Mouse (Mus musculus) megakaryocyte-erythroid progenitor cell, adult 5-6 weeks (primary cell): Measurements from ENCODE around the gene Trim33. TPM values are rescaled to one million over a fixed set of nuclear protein-coding genes. Genes with fewer than 3 reads are reported as not detected.

Source experiments
- ATAC-seq: replicated peaks from 2 replicates; pipeline ENCODE4 v1.8.0; 2016; ENCODE audit warnings: mild to moderate bottlenecking, inconsistent platforms; ENCODE audit not compliant: severe bottlenecking, poor library complexity, low FRiP score, low TSS enrichment
- total RNA-seq, 2 experiments: library from RNA; stranded (forward) in 1 of 2; stranded (reverse) in 1 of 2; fragments of 200-1000, 215-1000 nt in 1 of 2; fragments of >200 nt in 1 of 2; fragmentation: Nextera tagmentation in 1 of 2; gene quantifications; 2 replicates each; pipeline ENCODE4 v1.2.3; 2014 to 2017

The Trim33 gene
- total RNA-seq, 2 experiments from 2014 or later: 68.0 to 90.4 TPM

DNA sequence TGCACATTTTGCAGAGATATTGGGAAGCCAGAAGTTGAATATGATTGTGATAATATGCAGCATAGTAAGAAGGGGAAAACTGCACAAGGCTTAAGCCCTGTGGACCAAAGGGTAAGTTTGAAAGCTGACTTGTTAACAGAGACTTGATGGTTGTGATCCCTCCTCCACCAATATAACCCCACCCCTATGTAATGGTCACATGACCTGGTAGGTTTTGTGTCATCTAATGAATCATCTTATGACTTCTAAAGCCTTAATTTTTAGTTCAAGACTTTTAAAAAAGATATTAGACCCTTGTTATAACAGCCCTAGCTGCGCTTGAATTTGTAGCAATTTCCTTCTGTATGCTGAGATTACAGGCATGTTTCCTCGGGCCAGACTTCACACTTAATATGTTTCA, 67.6 kb downstream of the Trim33 start:
- no peak for ATAC-seq

DNA sequence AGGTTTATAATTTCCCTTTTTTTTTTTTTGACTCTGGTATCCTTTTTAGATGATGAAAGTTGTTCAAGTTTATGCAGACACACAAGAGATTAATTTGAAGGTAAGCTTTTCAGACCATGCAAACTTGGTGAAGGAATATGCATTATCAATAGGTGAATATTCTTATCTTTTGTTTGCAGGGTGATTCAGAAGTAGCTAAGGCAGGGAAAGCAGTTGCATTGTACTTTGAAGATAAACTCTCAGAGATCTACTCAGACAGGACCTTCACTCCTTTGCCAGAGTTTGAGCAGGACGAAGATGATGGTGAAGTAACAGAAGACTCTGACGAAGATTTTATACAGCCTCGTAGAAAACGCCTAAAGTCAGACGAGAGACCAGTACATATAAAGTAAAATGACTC, 74.4 kb downstream of the Trim33 start:
- peak; percentile 86 for ATAC-seq

DNA sequence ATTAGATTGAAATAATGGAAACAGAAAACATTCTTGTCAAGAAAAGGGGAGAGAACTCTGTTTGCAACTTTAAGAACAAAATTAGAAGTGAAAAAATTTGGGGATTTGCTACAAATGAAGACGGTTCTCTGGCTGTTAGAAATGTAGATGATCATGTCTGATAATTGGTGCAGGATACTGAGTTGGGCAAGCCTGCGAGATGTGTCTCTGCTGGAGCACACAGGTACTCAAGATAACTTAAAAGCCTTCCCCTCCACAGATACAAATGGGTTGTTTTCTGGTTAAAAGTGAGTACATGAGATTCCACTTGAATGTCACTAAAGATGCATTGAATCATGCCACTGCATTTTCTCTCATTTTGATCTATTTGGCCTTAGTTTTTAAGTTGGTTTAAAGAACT, 74.9 kb downstream of the Trim33 start:
- 0 out of 2 replicates have a peak, but pooled peaks have one; percentile 45 for ATAC-seq

DNA sequence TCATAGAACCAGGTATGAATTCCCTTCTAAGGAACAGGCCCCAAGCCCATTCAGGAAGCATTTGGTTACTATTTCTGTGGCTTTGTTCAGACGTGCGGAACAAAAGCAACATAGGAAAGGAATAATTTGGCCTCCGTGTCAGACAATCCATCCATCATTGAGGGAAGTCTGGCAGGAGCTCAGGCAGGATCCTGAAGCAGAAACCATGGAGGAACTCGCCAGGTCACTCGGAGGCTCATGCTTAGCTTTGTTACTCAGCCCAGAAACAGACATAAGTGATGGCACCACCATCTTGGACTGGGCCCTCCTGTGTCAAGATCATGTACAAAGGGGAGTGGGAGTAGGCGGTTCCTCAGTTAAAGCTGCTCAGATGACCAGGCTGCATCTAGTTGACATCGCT, 82.1 kb downstream of the Trim33 start:
- ATAC-seq: no peak

DNA sequence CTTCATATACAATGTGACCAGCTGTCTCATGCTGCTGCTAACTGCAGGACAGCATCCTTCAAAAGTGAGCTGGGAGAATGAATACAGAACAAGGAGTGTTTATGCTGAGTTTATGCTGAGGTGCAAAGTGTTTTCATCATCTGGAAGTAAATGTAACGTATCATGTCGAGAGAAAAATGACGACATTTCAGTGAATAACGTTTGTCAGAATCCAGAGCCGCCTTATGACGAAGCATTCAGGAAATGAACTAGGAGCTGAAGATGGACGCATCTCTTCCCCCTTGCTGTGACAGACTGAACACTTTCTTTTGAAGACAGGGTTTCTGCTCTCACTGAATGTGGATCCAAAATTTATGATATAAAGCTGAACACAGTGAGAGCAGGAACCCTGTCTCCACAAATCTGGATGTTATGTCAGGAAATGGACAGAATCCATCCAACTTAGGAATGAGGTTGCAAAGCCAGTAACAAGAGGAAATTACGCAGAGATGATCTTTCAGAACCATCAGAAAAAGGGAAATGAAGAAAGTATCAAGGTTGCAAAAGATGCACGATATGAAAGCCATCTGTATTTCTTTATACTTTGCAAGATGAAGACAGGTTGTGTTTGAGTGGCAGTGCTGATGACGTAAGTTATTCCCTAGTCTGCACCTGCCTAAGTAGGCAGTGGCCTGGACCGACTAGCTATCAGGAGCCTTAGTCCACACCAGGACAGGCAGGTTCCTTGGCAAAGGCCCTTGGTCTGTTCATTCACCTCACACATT, 85.3 kb downstream of the Trim33 start:
- no peak for ATAC-seq

DNA sequence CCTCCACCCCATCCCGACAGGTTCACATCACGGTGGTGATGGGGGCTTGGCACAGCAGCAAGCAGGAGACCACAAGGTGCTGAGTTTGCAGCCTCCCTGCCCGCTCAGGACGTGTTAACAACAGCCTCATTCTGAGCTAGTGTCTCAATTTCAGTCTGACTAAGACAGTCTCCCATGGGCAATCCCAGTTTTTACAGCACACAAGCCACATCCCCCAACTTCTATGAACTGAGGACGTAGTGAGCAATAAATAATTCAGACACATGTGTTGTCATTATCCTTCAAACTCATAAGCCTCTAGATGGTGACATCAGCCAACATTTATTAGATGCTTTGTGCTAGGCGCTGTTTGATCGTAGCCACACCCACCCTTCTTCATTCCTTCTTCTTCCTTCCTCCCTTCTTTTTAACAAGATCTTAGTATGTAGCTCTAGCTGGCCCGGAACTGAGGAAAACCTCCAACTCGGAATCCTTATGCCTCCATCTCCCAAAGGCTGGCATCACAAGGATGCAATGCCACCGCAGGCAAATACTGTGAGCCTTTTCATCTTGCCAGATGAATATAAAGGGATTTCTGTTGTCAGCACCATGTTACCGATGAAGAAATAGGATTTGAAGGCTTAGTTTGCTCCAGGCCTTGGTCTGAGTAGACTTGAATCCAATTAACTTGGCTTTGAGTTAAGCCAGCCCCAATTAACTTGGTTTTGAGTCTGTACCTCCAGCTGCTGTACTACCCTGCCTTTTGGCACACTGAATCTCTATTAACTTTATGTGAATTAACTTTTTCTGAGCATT, 88.3 kb downstream of the Trim33 start:
- ATAC-seq: no peak

DNA sequence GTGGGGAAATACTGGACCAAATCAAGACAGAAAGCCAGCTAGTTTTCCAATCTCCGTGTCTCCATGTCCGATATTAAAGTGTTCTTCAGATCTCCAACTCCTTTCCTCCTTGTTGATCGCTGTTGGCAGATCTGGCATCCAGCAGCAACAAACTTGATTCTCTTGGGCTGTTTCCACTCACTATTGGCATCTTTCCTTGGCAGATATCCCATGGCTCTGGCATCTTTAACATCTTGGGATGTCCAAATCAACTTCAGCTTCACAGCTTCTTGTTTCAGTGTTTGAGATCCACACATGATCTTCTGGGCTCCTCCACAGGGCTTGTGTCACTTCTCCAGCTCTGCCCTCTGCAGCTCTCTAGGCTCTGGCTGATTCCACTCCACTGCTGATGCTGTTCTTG, 89.6 kb downstream of the Trim33 start:
- ATAC-seq: no peak

DNA sequence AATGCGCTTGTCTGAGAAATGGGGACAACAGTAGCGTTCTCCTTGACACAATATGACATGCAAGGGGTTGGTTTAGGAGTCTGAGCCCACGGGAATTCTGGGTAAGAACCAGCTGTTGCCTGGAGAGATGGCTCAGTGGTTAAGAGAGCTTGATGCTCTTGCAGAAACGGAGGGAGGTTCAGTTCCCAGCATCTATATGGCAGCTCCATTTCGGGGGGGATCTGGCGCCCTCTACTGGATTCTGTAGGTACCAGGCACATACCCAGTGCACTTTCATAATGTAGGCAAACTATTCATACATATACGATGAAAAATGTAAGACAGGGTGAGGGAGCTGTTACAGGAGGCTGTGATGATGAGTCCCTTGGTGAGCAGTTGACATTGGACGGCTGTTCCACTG, 94.9 kb downstream of the Trim33 start:
- peak; percentile 66 for ATAC-seq

DNA sequence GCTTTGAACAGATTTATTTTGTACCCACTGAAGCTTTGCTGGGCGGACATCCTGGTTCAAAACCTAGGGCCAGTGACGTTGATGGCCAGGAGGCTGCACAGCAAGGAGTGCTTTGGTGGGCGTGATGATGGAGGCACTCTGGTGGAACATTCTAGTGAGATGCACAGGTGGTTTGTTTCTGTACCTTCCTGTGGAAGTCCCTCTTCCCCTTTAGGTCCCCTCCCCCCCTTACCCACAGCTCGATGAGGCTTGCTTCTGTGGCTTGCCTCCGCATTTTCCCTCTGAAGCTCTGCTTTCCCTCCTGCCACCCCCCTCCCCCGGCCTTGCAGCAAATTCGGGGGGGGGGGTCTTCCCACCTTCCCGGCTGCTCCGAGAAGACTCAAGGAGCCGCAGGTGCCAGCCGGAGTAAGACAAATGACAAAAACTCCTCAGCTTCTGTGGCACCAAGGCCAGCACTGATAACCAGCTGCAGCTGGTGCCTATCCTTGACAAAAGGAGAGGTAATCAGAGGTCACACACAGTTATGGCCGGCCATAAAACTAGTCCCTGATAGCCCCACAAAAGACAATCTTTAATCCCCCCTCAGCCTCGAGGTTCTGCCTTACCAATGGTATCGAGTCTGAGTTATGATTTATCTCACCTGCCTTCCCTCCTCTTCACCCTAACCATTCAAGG, 96.2 kb downstream of the Trim33 start:
- peak; percentile 54 for ATAC-seq

DNA sequence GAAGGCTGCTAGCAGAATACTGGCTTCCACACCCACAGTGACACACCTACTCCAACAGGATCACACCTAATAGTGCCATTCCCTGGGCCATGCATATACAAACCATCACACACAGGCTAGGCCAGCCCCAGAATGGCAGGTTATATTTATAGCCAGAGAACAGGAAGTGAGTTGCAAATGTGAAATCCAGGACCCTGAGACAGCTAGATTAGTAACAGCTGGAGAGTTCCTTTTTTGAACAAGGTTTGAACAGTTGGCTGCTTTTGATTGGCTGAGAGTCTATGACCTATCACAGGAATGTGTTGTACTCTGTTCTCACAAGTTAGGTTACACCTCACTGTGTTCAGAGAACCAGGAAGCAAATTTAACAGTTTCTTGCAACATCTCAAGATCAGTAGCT, 98.9 kb downstream of the Trim33 start:
- peak; percentile 15; the same call in 1 of the 2 replicates for ATAC-seq

DNA sequence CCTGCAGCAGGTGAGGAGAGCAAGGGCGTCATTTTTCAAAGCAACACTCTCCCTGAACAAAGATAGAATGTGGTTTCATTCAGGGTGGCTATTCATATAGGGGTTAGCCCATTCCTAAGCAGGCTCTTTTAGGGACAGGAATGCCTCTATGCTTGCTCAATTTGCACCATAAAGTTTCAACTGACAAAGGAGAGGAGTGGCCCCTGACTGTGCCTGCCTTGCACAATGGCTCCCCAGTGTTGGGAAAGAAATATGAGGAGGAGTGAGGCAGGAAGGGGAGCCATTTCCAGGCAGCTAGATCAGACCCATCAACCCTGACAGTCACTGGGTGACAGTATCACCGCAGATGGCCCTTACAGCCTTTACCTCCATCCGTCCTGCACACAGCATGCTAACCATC, 100.3 kb downstream of the Trim33 start:
- no peak for ATAC-seq

DNA sequence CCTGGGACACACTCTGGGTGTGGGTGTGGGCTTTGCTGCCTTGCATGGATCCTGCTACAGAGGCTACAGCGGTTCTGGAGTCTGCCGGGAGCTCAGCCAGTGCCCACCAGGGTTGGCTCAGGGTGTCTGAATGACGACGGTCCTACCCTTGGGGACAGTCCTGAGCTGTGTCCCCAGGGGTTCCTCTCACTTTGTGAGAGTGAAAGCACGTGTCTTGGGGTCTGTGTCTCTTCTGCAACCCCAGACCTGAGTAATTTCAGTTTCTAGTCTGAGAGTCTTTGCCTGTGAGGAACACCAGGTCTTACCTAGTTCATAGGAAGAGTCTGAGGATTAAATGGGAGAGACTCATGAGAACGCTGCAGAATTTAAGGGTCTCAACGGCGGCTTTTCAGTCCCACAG, 101.7 kb downstream of the Trim33 start:
- ATAC-seq: no peak

DNA sequence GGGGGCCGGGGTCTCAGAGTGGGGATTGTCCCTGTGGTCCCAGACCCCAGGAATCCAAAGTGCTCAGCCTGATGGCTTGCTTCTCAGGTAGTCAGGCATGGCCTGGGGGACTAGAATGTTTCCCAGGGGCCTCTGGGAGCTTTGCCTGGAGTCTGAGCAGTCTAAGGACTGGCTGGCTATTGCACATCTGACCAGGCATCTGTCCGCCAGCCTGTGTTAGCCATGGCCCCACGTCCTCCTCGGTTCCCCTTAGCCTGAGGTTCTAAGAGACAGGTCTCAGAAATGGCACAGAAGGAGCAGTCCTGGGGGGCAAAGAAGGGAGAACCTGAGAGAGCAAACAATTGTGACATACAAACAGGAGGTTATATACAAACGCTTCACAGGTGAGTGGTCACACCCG, 102.3 kb downstream of the Trim33 start:
- ATAC-seq: no peak

DNA sequence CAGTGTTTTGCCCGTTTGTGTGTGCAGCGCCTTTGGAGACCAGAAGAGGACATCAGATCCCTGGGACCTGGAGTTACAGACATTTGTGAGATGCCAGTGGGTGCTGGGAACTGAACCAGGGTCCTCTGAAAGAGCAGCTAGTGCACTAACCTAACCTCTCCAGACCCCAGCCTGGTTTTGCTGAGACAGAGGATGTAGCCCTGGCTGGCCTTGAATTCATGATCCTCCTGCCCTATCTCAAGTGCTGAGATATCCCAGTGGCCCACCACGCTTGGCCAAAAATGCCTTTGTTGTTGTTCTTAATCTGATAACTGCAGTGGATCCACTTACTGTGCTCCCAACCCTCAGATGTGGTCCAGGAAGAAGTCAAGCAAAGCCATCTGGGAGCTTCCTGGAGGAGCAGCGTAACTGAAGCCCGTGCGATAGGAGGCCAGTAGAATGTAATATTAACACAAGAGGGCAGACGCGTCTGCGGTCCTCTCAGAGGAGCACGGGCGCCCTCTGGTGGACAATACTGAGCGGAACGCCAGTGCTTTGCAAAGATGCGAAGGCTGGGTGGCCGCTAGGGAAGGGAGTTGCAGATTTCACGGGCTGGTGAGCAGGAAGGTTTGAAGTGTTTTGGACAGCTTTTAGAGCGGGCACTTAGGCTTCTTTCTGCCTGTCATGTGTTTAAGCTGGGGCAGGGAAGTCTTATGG, 103.9 kb downstream of the Trim33 start:
- peak; percentile 86 for ATAC-seq

DNA sequence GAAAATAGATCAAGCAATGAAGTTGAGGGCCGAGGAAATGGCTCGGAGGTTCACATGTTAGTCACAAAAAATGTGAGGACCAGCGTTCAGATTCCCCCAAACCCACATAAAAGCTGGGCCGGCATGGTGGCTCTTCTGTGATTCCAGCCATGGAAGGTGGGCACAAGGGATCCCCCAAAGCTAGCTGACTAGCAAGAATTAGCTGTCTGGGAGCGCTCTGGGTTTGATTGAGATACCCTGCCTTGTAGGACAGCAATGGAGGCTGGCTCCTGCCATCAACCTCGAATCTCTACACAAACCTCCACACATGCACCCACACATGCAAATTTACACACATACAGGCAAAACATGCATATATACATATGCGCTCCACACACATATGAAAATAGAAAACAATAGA, 105.4 kb downstream of the Trim33 start:
- no peak for ATAC-seq

DNA sequence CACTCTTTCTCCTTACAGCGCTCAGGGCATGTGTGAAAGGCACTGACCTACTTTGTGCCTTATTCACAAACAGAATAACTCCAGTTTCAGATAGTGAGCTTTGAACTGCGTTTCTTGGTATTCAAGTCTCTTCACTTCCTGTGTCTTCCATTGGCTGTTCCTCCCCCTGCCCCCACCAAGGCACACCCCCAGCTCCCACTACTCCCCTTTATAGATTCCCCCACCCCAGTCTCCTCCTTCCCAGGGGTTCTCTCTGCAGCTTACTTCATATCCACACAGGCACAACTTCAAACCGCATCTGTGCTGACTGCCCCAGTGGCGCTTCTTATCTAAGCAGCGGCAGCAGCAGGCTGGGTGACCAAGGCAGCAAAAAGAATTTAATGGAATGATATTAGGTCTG, 105.9 kb downstream of the Trim33 start:
- peak; percentile 71 for ATAC-seq

DNA sequence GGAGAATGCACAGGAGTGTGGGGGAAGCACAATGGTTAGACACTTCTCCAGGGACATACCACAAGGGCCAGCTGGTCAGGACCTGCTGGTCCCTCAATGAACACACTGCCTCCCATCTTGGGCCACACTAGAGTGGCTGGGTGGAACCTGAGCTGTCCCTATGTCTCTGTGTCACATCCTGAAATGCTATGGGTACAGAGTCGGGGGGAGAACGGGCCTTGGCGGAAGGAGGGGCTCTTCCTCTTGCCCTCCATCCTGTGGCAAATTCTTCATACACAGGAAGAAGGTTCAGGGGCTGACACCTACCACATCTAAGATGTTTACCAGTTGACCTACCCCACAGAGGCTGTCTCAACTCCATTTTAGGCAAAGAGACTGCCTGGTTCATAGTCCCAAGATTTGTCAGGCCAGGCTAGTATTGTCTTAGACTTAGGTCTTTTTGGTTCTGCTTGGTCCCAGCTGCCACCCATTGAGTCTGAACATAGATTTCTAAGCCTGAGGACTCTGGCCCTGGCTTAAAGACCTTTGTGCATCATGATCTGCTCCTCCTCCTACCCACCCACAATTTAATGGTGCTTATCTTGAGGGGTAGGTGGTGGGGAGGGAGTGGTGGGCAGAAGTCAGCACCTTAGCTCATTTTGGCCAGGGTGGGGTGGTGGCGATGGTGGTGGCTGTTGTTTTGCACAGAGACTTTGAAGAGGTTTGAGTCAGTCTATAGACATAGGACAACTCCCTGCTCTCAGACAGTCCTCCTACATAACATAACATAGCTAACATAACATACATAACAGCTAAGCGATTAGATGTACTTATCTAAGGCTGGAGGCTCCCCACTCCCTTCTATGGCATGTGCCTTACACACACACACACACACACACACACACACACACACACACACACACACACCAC, 106.5 kb downstream of the Trim33 start:
- ATAC-seq: peak; percentile 28

DNA sequence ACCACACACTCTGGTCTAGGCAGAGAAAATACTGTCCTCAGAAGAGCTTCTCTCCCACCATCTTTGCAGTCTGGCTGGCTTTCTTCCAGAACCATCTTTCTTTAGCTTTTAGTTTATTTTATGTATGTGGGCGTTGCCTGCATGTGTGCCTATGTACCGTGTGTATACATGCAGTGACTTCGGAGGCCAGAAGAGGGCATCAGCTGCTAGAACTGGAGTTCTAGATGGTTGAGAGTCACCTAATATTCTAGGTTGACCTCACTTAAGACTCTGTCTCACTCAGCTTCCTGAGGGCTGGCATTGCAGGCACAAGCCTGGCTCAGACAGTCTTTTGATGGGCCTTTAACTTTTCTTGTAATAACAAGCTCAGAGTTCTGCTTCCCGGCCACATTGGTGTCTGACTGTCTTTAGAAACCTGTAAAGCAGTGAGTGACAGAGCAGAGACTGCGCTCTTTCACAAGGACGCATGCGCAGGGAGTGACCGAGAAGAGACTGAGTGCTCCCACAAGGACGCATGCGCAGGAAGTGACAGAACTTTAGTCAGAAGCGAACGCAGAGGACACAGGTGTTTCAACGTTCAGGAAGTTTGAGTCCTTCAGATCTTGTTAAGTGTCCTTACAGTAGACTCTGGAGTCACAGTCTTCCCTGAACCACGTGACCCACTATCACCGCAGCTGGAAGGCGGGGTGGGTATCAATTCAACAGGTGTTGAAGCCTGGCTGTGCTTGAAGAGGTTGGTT, 107.4 kb downstream of the Trim33 start:
- 0 out of 2 replicates have a peak, but pooled peaks have one; percentile 46 for ATAC-seq
